Mouse (Mus musculus): ENCODE data around the gene Ankrd23. TPM values are rescaled to one million over a fixed set of nuclear protein-coding genes. Genes with fewer than 3 reads are reported as not detected.
"Not testable (repeated sequence)": the region's sequence is repeated elsewhere in the genome, so short reads cannot be mapped to it uniquely, and the experiment has no call there.

Gene Ankrd23
- polyA plus RNA-seq (2015; fragmentation: Nextera tagmentation; extraction: Ambion mirVana), result 16.1 and 19.0 TPM in 2 replicates

- not testable (repeated sequence) for H3K27me3 ChIP-seq
Observed at GRCm38 (mm10) chr1:36536783-36537182, at the start of gene Ankrd23. TSS of gene Ankrd23 (minus strand) at chr1:36536883.

GRCm38 (mm10) chr1:36586288-36586687, 49.6 kb upstream of the Ankrd23 start:
- ATAC-seq, result no peak
- no peak overlapping the region for H3K9ac ChIP-seq (replicated peaks)
- no peak overlapping the region for H3K27ac ChIP-seq
- peaks cover 23% of the 10 kb centered on the region for H3K4me1 ChIP-seq (replicated peaks)
- no peak overlapping the region for H3K4me2 ChIP-seq (replicated peaks)
- H3K9me3 ChIP-seq, result no peaks in the 10 kb centered on the region
- H3K27me3 ChIP-seq, result peaks cover 12% of the 10 kb centered on the region
- WGBS, result 46% methylated on average over 4 of the region's 4 CpGs
- no peaks in the 10 kb centered on the region for H3K36me3 ChIP-seq
- H3K4me3 ChIP-seq (replicated peaks), result no peak overlapping the region

More at GRCm38 (mm10) chr1:36536783-36537182, at the start of gene Ankrd23:
- not testable (repeated sequence) for ATAC-seq; H3K9ac ChIP-seq (replicated peaks); H3K9me3 ChIP-seq; H3K4me2 ChIP-seq (replicated peaks); H3K27ac ChIP-seq; H3K4me3 ChIP-seq (replicated peaks); H3K4me1 ChIP-seq (replicated peaks)
- H3K36me3 ChIP-seq, result peaks cover 27% of the 10 kb centered on the region
- WGBS, result 95% methylated on average over 9 of the region's 9 CpGs

- Histone ChIP-seq H3K27ac (no peak overlapping the region), H3K27me3 (peaks cover 12% of the 10 kb centered on the region), H3K4me2 (replicated peaks) (no peak overlapping the region), H3K9ac (replicated peaks) (no peak overlapping the region), H3K9me3 (no peaks in the 10 kb centered on the region), H3K36me3 (no peaks in the 10 kb centered on the region), H3K4me3 (replicated peaks) (no peak overlapping the region), H3K4me1 (replicated peaks) (peaks cover 30% of the 10 kb centered on the region)
- no peak for ATAC-seq
- WGBS, result 85% methylated on average over 8 of the region's 8 CpGs
Observed at GRCm38 (mm10) chr1:36583408-36584116, 46.9 kb upstream of the Ankrd23 start.

GRCm38 (mm10) chr1:36582211-36582610, 45.5 kb upstream of the Ankrd23 start:
- Histone ChIP-seq H3K27me3 (peaks cover 22% of the 10 kb centered on the region), H3K4me3 (replicated peaks) (no peak overlapping the region), H3K27ac (no peak overlapping the region), H3K9me3 (no peaks in the 10 kb centered on the region), H3K36me3 (no peaks in the 10 kb centered on the region), H3K4me2 (replicated peaks) (no peak overlapping the region), H3K9ac (replicated peaks) (no peak overlapping the region), H3K4me1 (replicated peaks) (peaks cover 22% of the 10 kb centered on the region)
- ATAC-seq, result no peak
- 77% methylated on average over 8 of the region's 8 CpGs for WGBS

- no peak overlapping the region for H3K4me2 ChIP-seq (replicated peaks)
- ATAC-seq, result no peak
- H3K4me1 ChIP-seq (replicated peaks), result peaks cover 26% of the 10 kb centered on the region
- no peak overlapping the region for H3K9ac ChIP-seq (replicated peaks)
- H3K9me3 ChIP-seq, result no peaks in the 10 kb centered on the region
- peaks cover 22% of the 10 kb centered on the region for H3K27me3 ChIP-seq
- H3K36me3 ChIP-seq, result no peaks in the 10 kb centered on the region
- 50% methylated on average over 5 of the region's 5 CpGs for WGBS
- peak overlapping the region; percentile 89 for H3K27ac ChIP-seq
- H3K4me3 ChIP-seq (replicated peaks), result no peak overlapping the region
Observed at GRCm38 (mm10) chr1:36581260-36581659, 44.6 kb upstream of the Ankrd23 start.

GRCm38 (mm10) chr1:36580384-36581207, 43.9 kb upstream of the Ankrd23 start:
- Histone ChIP-seq H3K9me3 (no peaks in the 10 kb centered on the region), H3K9ac (replicated peaks) (peak overlapping the region; percentile 59), H3K27ac (peak overlapping the region; percentile 89), H3K36me3 (no peaks in the 10 kb centered on the region), H3K27me3 (peaks cover 25% of the 10 kb centered on the region), H3K4me1 (replicated peaks) (peaks cover 30% of the 10 kb centered on the region), H3K4me3 (replicated peaks) (0 out of 2 replicates have a peak overlapping the region, but pooled peaks have one; percentile 9), H3K4me2 (replicated peaks) (peak overlapping the region; percentile 41)
- WGBS, result under 1% methylated on average over 17 of the region's 17 CpGs
- ATAC-seq, result peak; percentile 91

- H3K4me2 ChIP-seq (replicated peaks), result peak overlapping the region; percentile 41
- H3K4me1 ChIP-seq (replicated peaks), result peaks cover 32% of the 10 kb centered on the region
- no peaks in the 10 kb centered on the region for H3K36me3 ChIP-seq
- WGBS, result 14% methylated on average over 6 of the region's 6 CpGs
- no peaks in the 10 kb centered on the region for H3K9me3 ChIP-seq
- peak overlapping the region; percentile 59 for H3K9ac ChIP-seq (replicated peaks)
- ATAC-seq, result peak; percentile 72
- H3K27me3 ChIP-seq, result peaks cover 25% of the 10 kb centered on the region
- no peak overlapping the region for H3K4me3 ChIP-seq (replicated peaks)
- peak overlapping the region; percentile 89 for H3K27ac ChIP-seq
Observed at GRCm38 (mm10) chr1:36579974-36580383, 43.3 kb upstream of the Ankrd23 start.

- no peak overlapping the region for H3K9ac ChIP-seq (replicated peaks)
- H3K9me3 ChIP-seq, result no peaks in the 10 kb centered on the region
- peaks cover 41% of the 10 kb centered on the region for H3K4me1 ChIP-seq (replicated peaks)
- peaks cover 13% of the 10 kb centered on the region; the same call in 1 of the 2 replicates for H3K27me3 ChIP-seq
- H3K4me3 ChIP-seq (replicated peaks), result no peak overlapping the region
- no peak for ATAC-seq
- no peak overlapping the region for H3K27ac ChIP-seq
- 82% methylated on average over 6 of the region's 6 CpGs for WGBS
- no peaks in the 10 kb centered on the region for H3K36me3 ChIP-seq
- no peak overlapping the region for H3K4me2 ChIP-seq (replicated peaks)
Observed at GRCm38 (mm10) chr1:36576991-36577675, 40.5 kb upstream of the Ankrd23 start.

GRCm38 (mm10) chr1:36575347-36575746, 38.7 kb upstream of the Ankrd23 start:
- H3K9ac ChIP-seq (replicated peaks), result no peak overlapping the region
- no peak overlapping the region for H3K4me3 ChIP-seq (replicated peaks)
- no peak overlapping the region for H3K27ac ChIP-seq
- no peak for ATAC-seq
- H3K4me2 ChIP-seq (replicated peaks), result no peak overlapping the region
- no peaks in the 10 kb centered on the region for H3K9me3 ChIP-seq
- WGBS, result 64% methylated on average over 6 of the region's 6 CpGs
- peaks cover 30% of the 10 kb centered on the region for H3K4me1 ChIP-seq (replicated peaks)
- H3K27me3 ChIP-seq, result peaks cover 13% of the 10 kb centered on the region; the same call in 1 of the 2 replicates
- H3K36me3 ChIP-seq, result no peaks in the 10 kb centered on the region

- no peak for ATAC-seq
- Histone ChIP-seq H3K36me3 (no peaks in the 10 kb centered on the region), H3K27ac (no peak overlapping the region), H3K9me3 (no peaks in the 10 kb centered on the region), H3K9ac (replicated peaks) (no peak overlapping the region), H3K4me1 (replicated peaks) (peaks cover 20% of the 10 kb centered on the region), H3K27me3 (peaks cover 13% of the 10 kb centered on the region; the same call in 1 of the 2 replicates), H3K4me2 (replicated peaks) (no peak overlapping the region), H3K4me3 (replicated peaks) (no peak overlapping the region)
- 89% methylated on average over 5 of the region's 5 CpGs for WGBS
Observed at GRCm38 (mm10) chr1:36574196-36574955, 37.7 kb upstream of the Ankrd23 start.

- Histone ChIP-seq H3K36me3 (no peaks in the 10 kb centered on the region), H3K27me3 (peaks cover 13% of the 10 kb centered on the region; the same call in 1 of the 2 replicates)
- ATAC-seq, result no peak
Observed at GRCm38 (mm10) chr1:36573524-36573923, 36.8 kb upstream of the Ankrd23 start.

More at GRCm38 (mm10) chr1:36573524-36573923, 36.8 kb upstream of the Ankrd23 start:
- Histone ChIP-seq H3K4me3 (replicated peaks) (no peak overlapping the region), H3K4me2 (replicated peaks) (no peak overlapping the region), H3K27ac (no peak overlapping the region), H3K9ac (replicated peaks) (no peak overlapping the region), H3K9me3 (no peaks in the 10 kb centered on the region), H3K4me1 (replicated peaks) (peaks cover 19% of the 10 kb centered on the region)
- 81% methylated on average over 8 of the region's 8 CpGs for WGBS
